Mouse (Mus musculus) limb, embryonic 14.5 days (tissue): Measurements from ENCODE around the gene Xlr3a. TPM values are rescaled to one million over a fixed set of nuclear protein-coding genes. Genes with fewer than 3 reads are reported as not detected.
"Not testable (repeated sequence)": the region's sequence is repeated elsewhere in the genome, so short reads cannot be mapped to it uniquely, and the experiment has no call there.

Source experiments
- ATAC-seq: fragments of 200-750 bp; cut with Nextera tagmentation; 2 replicates; pipeline ENCODE4 v1.8.0; 2017; ENCODE audit warnings: low read depth, moderate number of reproducible peaks, moderate TSS enrichment; ENCODE audit not compliant: low FRiP score
- DNase-seq: peaks from one replicate; pipeline ENCODE4 v3.0.0-alpha.2; 2015; ENCODE audit warnings: low spot score
- H3K27ac ChIP-seq: fragments of 300-500 bp; sonication (generic); replicated peaks from 2 replicates; pipeline ENCODE4 v1.5.1; 2014; ENCODE audit warnings: low read depth, mild to moderate bottlenecking, low read length, moderate library complexity, mixed read lengths
- H3K27me3 ChIP-seq: fragments of 300-500 bp; sonication (generic); 2 replicates; pipeline ENCODE4 v1.6.1; 2014; ENCODE audit warnings: low read length, mixed read lengths; ENCODE audit not compliant: control insufficient read depth, insufficient read depth
- H3K36me3 ChIP-seq: fragments of 300-500 bp; sonication (generic); 2 replicates; pipeline ENCODE4 v1.6.1; 2014; ENCODE audit warnings: mild to moderate bottlenecking, low read length, moderate library complexity, mixed read lengths; ENCODE audit not compliant: control insufficient read depth, insufficient read depth
- H3K4me1 ChIP-seq: fragments of 300-500 bp; sonication (generic); 2 replicates; pipeline ENCODE4 v1.6.1; 2014; ENCODE audit warnings: antibody characterized with exemption, low read length, mixed read lengths; ENCODE audit not compliant: control insufficient read depth, insufficient read depth
- H3K4me2 ChIP-seq: fragments of 300-500 bp; sonication (generic); replicated peaks from 2 replicates; pipeline ENCODE4 v1.6.1; 2014; ENCODE audit warnings: low read depth, mild to moderate bottlenecking, low read length, moderate library complexity; ENCODE audit not compliant: severe bottlenecking
- H3K4me3 ChIP-seq: fragments of 300-500 bp; sonication (generic); replicated peaks from 2 replicates; pipeline ENCODE4 v1.5.1; 2014; ENCODE audit warnings: low read length
- H3K9ac ChIP-seq: fragments of 300-500 bp; sonication (generic); 2 replicates; pipeline ENCODE4 v1.6.1; 2014; ENCODE audit warnings: mild to moderate bottlenecking, low read depth, low read length, moderate library complexity; ENCODE audit not compliant: severe bottlenecking
- H3K9me3 ChIP-seq: fragments of 300-500 bp; sonication (generic); 2 replicates; pipeline ENCODE4 v1.6.1; 2016; ENCODE audit warnings: low read length; ENCODE audit not compliant: control insufficient read depth
- WGBS: fragments of 180-500 bp; shearing (Covaris S2); extraction: QIAGEN DNeasy Blood & Tissue Kit; methylation state at CpG from one replicate; pipeline ENCODE4 v1.1.7; 2014; 5-methylcytosine and 5-hydroxymethylcytosine counted together
- polyA plus RNA-seq, 2 experiments: library from polyadenylated mRNA; depleted of rRNA in 1 of 2; stranded (reverse) in 1 of 2; unstranded in 1 of 2; fragments of >200 nt; fragmentation: Nextera tagmentation in 1 of 2; extraction: Ambion mirVana in 1 of 2; gene quantifications; 2 replicates each; pipeline versions ENCODE4 v1.2.1 to v1.2.3; 2012 to 2014

Xlr3a gene
- polyA plus RNA-seq (2012; rRNA removed) (0.87 and 3.8 TPM in 2 replicates), polyA plus RNA-seq (2014; fragmentation: Nextera tagmentation; extraction: Ambion mirVana) (1.4 and 1.6 TPM in 2 replicates)

DNA sequence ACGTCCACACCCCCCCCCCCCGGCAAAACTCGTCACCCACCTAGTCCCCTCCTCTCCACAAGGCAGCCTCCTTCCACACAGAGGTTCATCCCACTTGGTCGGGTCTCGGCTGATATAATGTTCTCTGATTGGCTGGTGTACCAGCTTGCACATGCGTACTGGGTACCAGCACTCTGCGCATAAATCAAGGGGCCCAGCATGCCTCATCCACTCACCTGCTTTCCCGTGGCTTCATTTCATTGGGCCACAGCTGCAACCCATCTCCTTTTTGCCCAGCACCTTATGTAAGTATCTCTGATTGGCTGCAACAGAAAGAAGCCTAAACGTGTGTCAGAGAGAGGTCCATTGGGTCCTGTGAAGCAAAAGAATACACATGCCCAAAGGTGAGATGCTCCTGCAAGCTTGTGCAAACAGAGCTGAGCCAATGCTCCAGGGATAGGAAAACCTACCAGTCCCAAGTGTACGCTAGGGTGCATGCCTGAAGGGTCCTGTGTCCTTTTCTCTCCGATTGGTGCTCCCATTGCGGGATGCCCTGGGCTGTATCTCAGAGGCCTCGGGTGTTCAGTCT is at the start of gene Xlr3a:
Gene Xlr3a, minus strand, starts transcription at position 155 of the 568 bp plus-strand sequence.
- not testable (repeated sequence) for H3K27ac ChIP-seq, H3K9me3 ChIP-seq, H3K9ac ChIP-seq, H3K27me3 ChIP-seq, H3K36me3 ChIP-seq, H3K4me3 ChIP-seq, DNase-seq, H3K4me1 ChIP-seq, ATAC-seq, H3K4me2 ChIP-seq
- WGBS, result 75% methylated on average over 13 of the region's 13 CpGs

DNA sequence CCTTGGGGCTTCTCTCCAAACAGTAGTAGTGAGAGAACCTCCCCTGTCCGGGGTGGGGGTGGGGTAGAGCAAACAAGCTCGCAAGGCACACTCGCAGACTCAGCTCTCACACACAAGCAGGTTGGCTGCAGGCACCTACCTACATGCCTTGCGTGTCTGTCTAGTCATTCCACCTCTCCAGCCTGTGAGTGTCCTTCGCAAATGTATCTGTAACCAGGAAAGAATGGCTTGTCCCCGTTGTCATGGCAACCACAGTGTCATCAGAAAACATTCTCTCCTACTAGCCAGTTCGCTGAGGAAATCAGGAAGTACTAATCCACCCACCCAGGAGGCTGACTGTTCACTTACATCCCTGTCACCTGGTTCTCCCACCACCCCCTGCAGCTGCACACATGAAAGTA is 46.3 kb upstream of the Xlr3a start:
- not testable (repeated sequence) for H3K36me3 ChIP-seq, H3K4me1 ChIP-seq, ATAC-seq, H3K4me2 ChIP-seq, H3K4me3 ChIP-seq, H3K9me3 ChIP-seq, DNase-seq, H3K9ac ChIP-seq, H3K27me3 ChIP-seq, H3K27ac ChIP-seq
- WGBS, result no CpG with 5 or more reads among the region's 7 CpGs

DNA sequence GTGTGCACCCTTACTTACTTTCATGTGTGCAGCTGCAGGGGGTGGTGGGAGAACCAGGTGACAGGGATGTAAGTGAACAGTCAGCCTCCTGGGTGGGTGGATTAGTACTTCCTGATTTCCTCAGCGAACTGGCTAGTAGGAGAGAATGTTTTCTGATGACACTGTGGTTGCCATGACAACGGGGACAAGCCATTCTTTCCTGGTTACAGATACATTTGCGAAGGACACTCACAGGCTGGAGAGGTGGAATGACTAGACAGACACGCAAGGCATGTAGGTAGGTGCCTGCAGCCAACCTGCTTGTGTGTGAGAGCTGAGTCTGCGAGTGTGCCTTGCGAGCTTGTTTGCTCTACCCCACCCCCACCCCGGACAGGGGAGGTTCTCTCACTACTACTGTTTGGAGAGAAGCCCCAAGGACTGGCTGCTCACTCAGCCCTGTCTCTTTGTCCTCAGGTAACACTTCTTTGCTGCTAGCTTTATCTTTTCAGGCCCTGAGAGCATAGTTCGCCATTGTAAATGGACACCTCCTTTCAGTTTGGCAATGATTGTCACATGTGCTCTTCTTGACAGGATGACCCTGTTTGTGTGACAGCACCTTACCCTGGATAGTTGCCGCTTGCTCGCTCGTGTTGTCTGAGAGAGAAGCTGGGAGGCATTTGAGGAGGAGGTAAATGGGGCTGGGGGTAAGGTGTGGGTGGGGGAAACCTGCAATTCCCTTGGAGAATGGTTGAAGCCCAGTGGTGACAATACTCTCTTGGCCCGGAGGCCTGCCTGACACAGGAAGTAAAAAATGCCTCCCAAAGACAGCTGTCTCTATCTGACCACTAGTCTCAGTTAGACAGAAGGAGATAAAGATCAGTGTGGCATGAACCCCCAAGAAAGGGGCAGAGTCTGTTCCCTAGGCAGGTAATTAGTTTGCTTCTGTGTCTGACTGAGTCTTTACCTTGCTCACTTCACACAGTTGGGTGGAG is 26.2 kb upstream of the Xlr3a start:
- H3K36me3 ChIP-seq, ATAC-seq, H3K4me1 ChIP-seq, H3K4me2 ChIP-seq, H3K9me3 ChIP-seq, H3K4me3 ChIP-seq, H3K27me3 ChIP-seq, H3K9ac ChIP-seq, H3K27ac ChIP-seq, DNase-seq: not testable (repeated sequence)
- WGBS, result no CpG with 5 or more reads among the region's 12 CpGs

DNA sequence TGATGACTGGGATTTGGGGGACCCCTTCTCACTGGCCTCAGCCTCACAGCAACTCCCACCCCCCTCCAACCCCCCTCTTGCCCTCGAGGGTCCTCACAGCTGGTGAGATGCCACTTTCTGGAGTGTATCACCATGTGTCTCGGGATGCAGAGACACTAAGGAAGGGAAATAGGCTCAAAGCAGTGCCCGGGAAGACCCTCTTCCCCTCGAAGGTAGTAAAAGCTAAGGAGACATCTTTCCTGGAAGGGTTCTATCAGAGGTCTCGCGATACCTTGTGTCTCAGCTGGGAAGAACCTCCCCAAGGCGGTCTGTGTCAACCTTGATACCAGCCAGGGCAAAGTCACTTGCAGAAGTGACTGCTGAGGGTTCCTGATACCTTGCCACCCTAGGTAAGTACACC is 19.9 kb upstream of the Xlr3a start, which contains the start of gene Gm14685:
Gene Gm14685, plus strand, starts transcription at position 301 of the 400 bp plus-strand sequence.
- not testable (repeated sequence) for H3K27ac ChIP-seq, H3K4me2 ChIP-seq, H3K9ac ChIP-seq, H3K4me1 ChIP-seq, H3K27me3 ChIP-seq, H3K4me3 ChIP-seq, H3K36me3 ChIP-seq, ATAC-seq, DNase-seq, H3K9me3 ChIP-seq
- no CpG with 5 or more reads among the region's 7 CpGs for WGBS

DNA sequence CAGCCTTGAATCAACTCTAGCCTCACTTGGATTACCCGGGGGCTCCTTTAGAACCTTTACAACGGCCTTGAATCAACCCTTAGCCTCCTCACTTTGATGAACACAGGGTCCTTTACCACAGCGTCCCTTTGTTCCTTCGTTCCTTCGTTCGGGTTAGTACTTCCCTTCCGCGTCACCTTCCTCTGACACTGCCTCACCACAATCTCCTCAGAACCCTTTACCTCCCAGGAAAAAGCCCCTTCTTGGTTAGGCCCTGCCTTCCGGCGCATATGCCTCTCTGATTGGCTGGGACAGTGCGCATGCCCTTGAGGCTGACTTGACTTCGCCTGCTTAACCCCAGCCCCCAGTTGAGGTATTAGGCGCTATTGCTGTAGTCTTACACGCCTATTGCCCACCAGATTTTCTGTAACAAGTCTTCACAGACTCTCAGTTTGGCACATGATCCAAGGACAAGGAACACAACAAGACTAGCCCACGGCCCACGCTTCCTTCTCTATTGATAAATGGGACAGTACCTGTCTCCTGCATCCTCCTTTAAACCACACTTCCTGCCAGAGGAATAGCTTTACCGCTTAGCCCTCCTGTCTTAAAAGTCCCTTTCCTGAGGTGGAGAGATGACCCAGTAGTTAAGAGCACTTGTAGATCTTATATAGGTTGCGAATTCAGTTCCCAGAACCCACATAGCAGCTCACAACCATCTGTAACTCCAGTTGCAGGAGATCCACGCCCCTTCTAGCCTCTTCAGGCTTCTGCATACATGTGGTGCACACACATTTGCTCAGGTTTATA is 14.4 kb downstream of the Xlr3a start, which contains the start of gene Xlr4a:
Gene Xlr4a, minus strand, starts transcription at position 212 of the 789 bp plus-strand sequence.
- DNase-seq, H3K9me3 ChIP-seq, H3K9ac ChIP-seq, H3K4me3 ChIP-seq, H3K36me3 ChIP-seq, ATAC-seq, H3K27me3 ChIP-seq, H3K4me2 ChIP-seq, H3K27ac ChIP-seq, H3K4me1 ChIP-seq: not testable (repeated sequence)
- WGBS, result 80% methylated on average over 17 of the region's 19 CpGs

DNA sequence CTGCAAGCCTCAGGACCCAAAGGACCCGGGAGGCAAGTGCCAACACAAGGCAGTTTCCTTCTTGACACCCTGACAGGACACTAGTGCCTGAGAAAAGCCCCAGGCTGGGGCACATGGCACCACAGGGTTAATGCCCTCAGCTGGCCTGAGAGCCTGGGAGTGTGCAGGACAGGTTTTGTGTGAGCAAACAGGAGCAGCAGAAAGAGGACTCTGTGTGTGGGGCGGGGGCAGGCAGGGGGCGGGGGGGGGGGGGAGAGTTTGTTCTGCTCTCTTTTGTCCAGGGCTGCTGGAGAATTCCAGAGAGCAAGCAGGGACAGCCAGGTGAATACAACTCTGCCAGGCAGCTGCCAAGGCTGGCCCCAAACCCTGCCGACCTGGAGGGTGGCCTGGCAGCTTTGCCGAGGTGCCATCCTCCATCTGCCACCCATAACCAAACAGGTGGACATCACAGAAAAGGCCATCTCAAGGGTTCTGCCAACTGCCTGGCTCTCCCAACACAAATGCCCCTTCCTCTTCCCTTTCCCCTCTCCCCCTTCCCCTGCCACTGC is 30.1 kb downstream of the Xlr3a start:
- not testable (repeated sequence) for H3K9ac ChIP-seq, ATAC-seq, H3K4me1 ChIP-seq, DNase-seq, H3K27me3 ChIP-seq, H3K9me3 ChIP-seq, H3K27ac ChIP-seq, H3K36me3 ChIP-seq, H3K4me2 ChIP-seq, H3K4me3 ChIP-seq
- no CpG with 5 or more reads among the region's 5 CpGs for WGBS
